Mouse (Mus musculus) megakaryocyte, embryonic 14.5 days (primary cell): ENCODE measurements around the gene Krt71. TPM values are rescaled to one million over a fixed set of nuclear protein-coding genes. Genes with fewer than 3 reads are reported as not detected.
"Not testable (repeated sequence)": the region's sequence is repeated elsewhere in the genome, so short reads cannot be mapped to it uniquely, and the experiment has no call there.

Experiments
- H3K27me3 ChIP-seq: replicated peaks from 2 replicates; pipeline ENCODE3; 2012; ENCODE audit warnings: inconsistent platforms
- H3K36me3 ChIP-seq: replicated peaks from 2 replicates; pipeline ENCODE3; 2012; ENCODE audit warnings: low read length, inconsistent platforms, mixed read lengths
- H3K4me1 ChIP-seq: 2 replicates; pipeline ENCODE4 v1.6.1; 2012; ENCODE audit warnings: inconsistent platforms
- H3K4me3 ChIP-seq: replicated peaks from 2 replicates; pipeline ENCODE3; 2012; ENCODE audit warnings: moderate library complexity, mild to moderate bottlenecking, inconsistent platforms
- H3K9me3 ChIP-seq: 2 replicates; pipeline ENCODE4 v1.6.1; 2012; ENCODE audit warnings: inconsistent platforms
- FLI1 ChIP-seq: IDR thresholded peaks from 2 replicates; pipeline ENCODE4 v1.6.1; 2012; ENCODE audit warnings: low read length, inconsistent platforms, mixed read lengths
- GATA1 ChIP-seq: IDR thresholded peaks from 3 replicates; pipeline ENCODE4 v1.6.1; 2012; ENCODE audit warnings: mixed read lengths, low read length, inconsistent platforms, borderline replicate concordance
- polyA plus RNA-seq: library from polyadenylated mRNA; stranded (reverse); fragments of >175 nt; gene quantifications from 2 replicates; pipeline ENCODE4 v1.2.3, GENCODE M21; 2012; ENCODE audit warnings: low replicate concordance; ENCODE audit not compliant: insufficient read depth

Gene Krt71
- polyA plus RNA-seq, 1 experiment = not detected

GRCm38 (mm10) chr15:101697326-101698188 is 45.4 kb downstream of the Krt71 start:
- Histone ChIP-seq H3K4me1 (no peaks in the 10 kb centered on the region), H3K4me3 (no peak overlapping the region), H3K9me3 (no peaks in the 10 kb centered on the region), H3K36me3 (no peaks in the 10 kb centered on the region), H3K27me3 (peaks cover 25% of the 10 kb centered on the region)
- TF ChIP-seq GATA1 (no peak), FLI1 (no peak)

GRCm38 (mm10) chr15:101694207-101694606 is 48.7 kb downstream of the Krt71 start, which contains the start of gene Krt6a:
Gene Krt6a (minus strand): TSS chr15:101694307.
- Histone ChIP-seq H3K27me3 (peaks cover 21% of the 10 kb centered on the region), H3K4me3 (no peak within 1 kb of the TSS), H3K36me3 (no peaks in the 10 kb centered on the region), H3K9me3 (no peaks in the 10 kb centered on the region), H3K4me1 (no peaks in the 10 kb centered on the region)
- no peak for TF ChIP-seq FLI1
- TF ChIP-seq GATA1 = no peak

- not testable (repeated sequence) for H3K9me3 ChIP-seq, H3K4me1 ChIP-seq, H3K4me3 ChIP-seq, H3K36me3 ChIP-seq
- peaks cover 11% of the 10 kb centered on the region for H3K27me3 ChIP-seq
Measured at GRCm38 (mm10) chr15:101690460-101690859, 52.4 kb downstream of the Krt71 start.

GRCm38 (mm10) chr15:101688161-101688560 is 54.7 kb downstream of the Krt71 start:
- Histone ChIP-seq H3K36me3 (no peaks in the 10 kb centered on the region), H3K9me3 (no peaks in the 10 kb centered on the region), H3K4me3 (no peak overlapping the region), H3K4me1 (no peaks in the 10 kb centered on the region), H3K27me3 (peaks cover 3% of the 10 kb centered on the region)
- no peak for TF ChIP-seq GATA1
- no peak for TF ChIP-seq FLI1

Other genes starting within 250 kb of the Krt71 start
- not detected in 2 replicates for gene Gm49425, start 225.8 kb downstream of the Krt71 start, polyA plus RNA-seq
- gene Krt84, start 210.3 kb downstream of the Krt71 start, polyA plus RNA-seq = not detected in 2 replicates
- not detected in 2 replicates for gene Krt82, start 192.4 kb downstream of the Krt71 start, polyA plus RNA-seq
- not detected in 2 replicates for gene Krt90, start 180.2 kb downstream of the Krt71 start, polyA plus RNA-seq
- gene Krt75, start 169.2 kb downstream of the Krt71 start, polyA plus RNA-seq = not detected in 2 replicates
- gene Gm5414, start 114.9 kb downstream of the Krt71 start, polyA plus RNA-seq = not detected in 2 replicates
- gene Gm5478, start 95.7 kb downstream of the Krt71 start, polyA plus RNA-seq = not detected in 2 replicates
- not detected in 2 replicates for gene Krt6b, start 62.8 kb downstream of the Krt71 start, polyA plus RNA-seq
- 0.03 TPM in 1 of 2 replicates, not detected in the other for gene Krt6a, start 48.8 kb downstream of the Krt71 start, polyA plus RNA-seq
- gene Krt5, start 30.2 kb downstream of the Krt71 start, polyA plus RNA-seq = not detected in 2 replicates
- not detected in 2 replicates for gene Krt72, start 43.4 kb upstream of the Krt71 start, polyA plus RNA-seq
- not detected in 2 replicates for gene Krt73, start 59.2 kb upstream of the Krt71 start, polyA plus RNA-seq
- gene Krt2, start 75.1 kb upstream of the Krt71 start, polyA plus RNA-seq = not detected in 2 replicates
- not detected in 2 replicates for gene Krt1, start 107.7 kb upstream of the Krt71 start, polyA plus RNA-seq
- not detected in 2 replicates for gene Krt77, start 126.6 kb upstream of the Krt71 start, polyA plus RNA-seq
- gene Krt76, start 149.8 kb upstream of the Krt71 start, polyA plus RNA-seq = not detected in 2 replicates
- gene Krt4, start 181.6 kb upstream of the Krt71 start, polyA plus RNA-seq = not detected in 2 replicates
- not detected in 2 replicates for gene Krt79, start 197.2 kb upstream of the Krt71 start, polyA plus RNA-seq
- gene Krt78, start 211.2 kb upstream of the Krt71 start, polyA plus RNA-seq = not detected in 2 replicates